Mouse (Mus musculus): ENCODE measurements at regions not wholly inside any gene's neighbourhood (a gene's known extent, or its start where the extent isn't known, plus 50 kb on each side); places are given as distances from the start of the nearest gene placed in this dataset.

DNA sequence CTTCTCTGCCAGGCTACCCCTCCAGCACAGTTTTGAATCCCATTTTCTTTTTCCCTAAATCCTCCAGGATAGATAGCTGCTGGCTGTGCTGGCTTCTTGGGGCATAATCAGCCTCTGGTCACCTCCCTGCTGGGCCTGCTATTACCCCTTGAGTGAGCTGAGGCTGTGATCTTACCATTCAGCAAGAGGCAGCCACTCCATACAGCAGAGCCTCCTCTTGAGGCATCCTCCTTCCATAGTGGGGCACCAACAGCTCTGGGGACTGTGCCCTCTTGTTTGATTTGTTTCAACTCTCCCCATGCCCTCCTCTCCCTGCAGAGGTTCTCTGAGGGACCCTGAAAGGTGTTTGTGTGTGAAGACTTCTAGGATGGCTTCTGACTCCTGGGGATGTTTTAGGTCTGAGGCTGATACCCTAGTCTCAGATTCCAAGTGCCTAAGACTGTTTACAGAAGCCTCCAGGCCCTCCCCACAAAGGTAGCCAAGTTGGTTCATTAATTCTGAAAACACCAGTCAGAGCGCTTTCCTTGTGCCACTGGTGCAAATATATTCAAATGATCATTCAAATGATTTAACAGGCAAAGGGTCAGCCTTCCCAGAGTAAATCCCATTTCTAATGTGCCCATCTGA lies 343.9 kb downstream of the Eipr1 start:
- TF ChIP-seq CTCF (IDR thresholded peaks at IDR 0.05) (no peak), POLR2A (IDR thresholded peaks at IDR 0.05; ENCODE audit: insufficient read depth, low read depth, low read length) (no peak)

All from heart, adult 2 months (tissue).